Mouse (Mus musculus): ENCODE measurements around the gene Cpvl. TPM values are rescaled to one million over a fixed set of nuclear protein-coding genes. Genes with fewer than 3 reads are reported as not detected.

Cpvl gene
- polyA plus RNA-seq, 1 experiment from 2014 or later: 0.18 TPM

DNA sequence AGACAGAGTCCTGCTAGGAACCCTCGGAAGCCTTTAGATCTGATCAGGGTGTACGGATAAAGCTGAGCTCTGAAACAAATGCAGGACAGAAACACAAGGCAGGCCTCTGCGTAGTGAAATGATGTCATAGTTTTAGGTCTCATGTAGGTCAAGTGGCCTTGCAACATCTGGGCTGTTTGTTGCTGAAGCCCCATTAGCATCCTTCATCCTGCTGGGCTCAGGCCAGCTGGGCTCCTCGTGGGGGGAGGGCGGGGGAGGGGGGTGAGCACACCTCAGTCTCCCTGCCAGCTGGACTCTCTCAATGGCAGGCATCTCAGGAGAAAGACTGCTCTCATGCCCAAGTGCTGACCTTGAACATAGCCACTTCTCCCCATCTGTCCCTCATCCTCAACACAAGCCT lies 12.6 kb downstream of the Cpvl start:
- ATAC-seq (ENCODE audit: low FRiP score, low TSS enrichment): no peak
- no peaks in the 10 kb centered on the region for H3K9me3 ChIP-seq (ENCODE audit: control insufficient read depth, low read length)
- H3K27me3 ChIP-seq (ENCODE audit: control insufficient read depth, insufficient read depth, low read length): no peaks in the 10 kb centered on the region
- H3K4me3 ChIP-seq (replicated peaks; ENCODE audit: low read depth, low read length): no peak overlapping the region
- DNase-seq: no peak
- H3K4me1 ChIP-seq (ENCODE audit: control insufficient read depth, insufficient read depth, low read length): peaks cover 8% of the 10 kb centered on the region; the same call in 1 of the 2 replicates
- no peaks in the 10 kb centered on the region for H3K36me3 ChIP-seq (ENCODE audit: control insufficient read depth, insufficient read depth, low read length)
- no peak overlapping the region for H3K4me2 ChIP-seq (ENCODE audit: low read length)
- WGBS: 49% methylated on average over 5 of the region's 5 CpGs
- H3K27ac ChIP-seq (replicated peaks; ENCODE audit: low read depth, low read length): peak overlapping the region; percentile 21; the same call in 1 of the 2 replicates
- no peak overlapping the region for H3K9ac ChIP-seq (replicated peaks; ENCODE audit: low read length)

DNA sequence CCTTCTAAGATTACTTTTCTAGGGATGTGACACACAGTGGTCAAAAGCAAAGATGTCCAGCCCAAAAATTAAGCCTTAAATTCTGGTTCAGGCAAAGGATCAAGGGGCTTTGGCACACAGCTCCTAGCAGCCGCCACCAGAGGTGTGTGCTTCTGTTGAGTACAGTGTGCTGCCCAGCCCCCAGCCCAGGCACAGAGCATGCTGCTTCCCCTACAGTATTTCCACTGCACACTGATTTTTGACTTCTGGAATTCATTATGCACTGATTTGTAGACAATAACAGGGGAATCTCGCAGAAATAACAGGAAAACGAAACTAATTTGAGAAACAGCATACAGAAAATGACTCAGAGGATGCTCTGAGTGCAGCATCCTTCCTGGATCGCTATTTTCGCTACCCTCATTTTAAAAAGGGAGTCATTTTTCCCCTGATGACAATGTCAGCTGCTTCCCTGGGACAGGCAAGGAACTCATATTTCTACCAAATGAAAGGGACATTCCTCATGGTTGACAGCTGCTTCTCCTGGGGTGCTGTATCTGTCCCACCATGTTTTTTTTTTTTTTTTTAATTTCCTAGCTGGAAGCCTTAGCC lies 14.5 kb downstream of the Cpvl start:
- ATAC-seq (ENCODE audit: low FRiP score, low TSS enrichment): no peak
- H3K4me1 ChIP-seq (ENCODE audit: control insufficient read depth, insufficient read depth, low read length): peaks cover 8% of the 10 kb centered on the region; the same call in 1 of the 2 replicates
- no peaks in the 10 kb centered on the region for H3K9me3 ChIP-seq (ENCODE audit: control insufficient read depth, low read length)
- H3K27me3 ChIP-seq (ENCODE audit: control insufficient read depth, insufficient read depth, low read length): no peaks in the 10 kb centered on the region
- DNase-seq: no peak
- no peak overlapping the region for H3K4me3 ChIP-seq (replicated peaks; ENCODE audit: low read depth, low read length)
- no peak overlapping the region for H3K4me2 ChIP-seq (ENCODE audit: low read length)
- WGBS: 82% methylated on average over 5 of the region's 5 CpGs
- H3K36me3 ChIP-seq (ENCODE audit: control insufficient read depth, insufficient read depth, low read length): no peaks in the 10 kb centered on the region
- no peak overlapping the region for H3K27ac ChIP-seq (replicated peaks; ENCODE audit: low read depth, low read length)
- H3K9ac ChIP-seq (replicated peaks; ENCODE audit: low read length): no peak overlapping the region

DNA sequence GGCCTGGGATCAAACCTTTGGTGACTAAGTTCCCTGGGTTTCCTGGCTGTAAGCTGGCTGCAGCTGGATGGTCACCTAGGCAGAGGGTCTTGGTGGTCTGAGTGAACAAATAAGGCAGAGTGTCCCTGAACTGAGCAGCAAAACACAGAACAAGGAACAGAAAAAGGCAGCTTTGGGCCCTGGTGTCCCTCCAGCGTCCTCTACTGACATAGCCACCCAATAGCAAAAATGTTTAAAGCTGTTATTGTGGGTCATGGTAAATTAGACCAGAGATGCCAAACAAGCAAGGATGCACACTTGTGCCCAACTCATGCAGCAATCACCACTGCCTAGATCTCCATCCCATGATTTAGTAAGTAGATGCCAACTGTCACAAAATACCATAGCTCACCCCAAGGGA lies 16.5 kb downstream of the Cpvl start:
- no peak for DNase-seq
- 84% methylated on average over 1 of the region's 1 CpGs for WGBS
- Histone ChIP-seq H3K36me3 (ENCODE audit: control insufficient read depth, insufficient read depth, low read length) (no peaks in the 10 kb centered on the region), H3K27ac (replicated peaks; ENCODE audit: low read depth, low read length) (no peak overlapping the region), H3K9me3 (ENCODE audit: control insufficient read depth, low read length) (no peaks in the 10 kb centered on the region), H3K4me1 (ENCODE audit: control insufficient read depth, insufficient read depth, low read length) (peaks cover 8% of the 10 kb centered on the region; the same call in 1 of the 2 replicates), H3K27me3 (ENCODE audit: control insufficient read depth, insufficient read depth, low read length) (no peaks in the 10 kb centered on the region), H3K4me3 (replicated peaks; ENCODE audit: low read depth, low read length) (no peak overlapping the region), H3K9ac (replicated peaks; ENCODE audit: low read length) (no peak overlapping the region), H3K4me2 (ENCODE audit: low read length) (no peak overlapping the region)
- no peak for ATAC-seq (ENCODE audit: low FRiP score, low TSS enrichment)

DNA sequence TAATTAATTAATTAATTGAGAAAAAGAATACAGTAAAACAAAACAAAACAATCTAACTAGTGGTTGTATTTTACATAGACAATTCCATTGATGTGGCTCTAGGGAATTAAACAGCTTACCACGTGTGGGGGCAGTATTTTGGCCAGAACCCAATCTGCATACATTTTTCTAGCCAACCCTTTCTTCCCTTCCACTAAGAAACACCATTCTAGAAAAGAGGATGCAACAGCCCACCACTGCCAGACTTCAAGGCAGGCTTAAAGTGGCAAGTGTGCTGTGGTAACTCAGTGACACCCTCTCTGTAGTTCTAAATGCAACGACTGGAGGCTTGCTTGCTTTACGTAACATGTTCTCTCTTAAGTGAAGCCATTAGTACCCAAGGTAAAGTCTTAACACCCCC lies 18.6 kb downstream of the Cpvl start:
- H3K27me3 ChIP-seq (ENCODE audit: control insufficient read depth, insufficient read depth, low read length): no peaks in the 10 kb centered on the region
- no peak overlapping the region for H3K4me3 ChIP-seq (replicated peaks; ENCODE audit: low read depth, low read length)
- no peak overlapping the region for H3K9ac ChIP-seq (replicated peaks; ENCODE audit: low read length)
- ATAC-seq (ENCODE audit: low FRiP score, low TSS enrichment): no peak
- no peaks in the 10 kb centered on the region for H3K9me3 ChIP-seq (ENCODE audit: control insufficient read depth, low read length)
- no peak overlapping the region for H3K4me2 ChIP-seq (ENCODE audit: low read length)
- no peak overlapping the region for H3K27ac ChIP-seq (replicated peaks; ENCODE audit: low read depth, low read length)
- whole genome bisulfite sequencing: 71% methylated on average over 3 of the region's 3 CpGs
- no peak for DNase-seq
- 0 out of 2 replicates have a peak, but pooled peaks cover 3% of the 10 kb centered on the region for H3K4me1 ChIP-seq (ENCODE audit: control insufficient read depth, insufficient read depth, low read length)
- no peaks in the 10 kb centered on the region for H3K36me3 ChIP-seq (ENCODE audit: control insufficient read depth, insufficient read depth, low read length)

DNA sequence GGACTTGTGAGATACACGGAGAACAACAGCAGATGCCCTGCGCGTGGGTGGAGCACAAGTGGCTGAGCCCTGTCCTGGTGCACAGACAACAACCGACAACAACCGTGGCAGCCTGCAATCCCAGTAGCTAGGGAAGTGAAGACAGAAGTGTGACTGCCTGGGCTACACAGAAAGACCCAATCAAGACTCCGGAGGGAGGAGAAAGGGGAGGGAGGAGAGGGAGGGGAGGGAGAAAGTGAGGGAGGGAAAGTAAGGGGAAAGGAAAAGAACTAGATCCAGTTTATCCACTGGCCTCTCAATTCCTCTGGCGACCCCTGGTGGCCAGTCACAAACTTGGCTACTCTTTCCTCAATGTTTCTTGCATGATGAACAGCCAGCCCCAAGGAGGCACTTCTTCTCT lies 20.1 kb downstream of the Cpvl start:
- Histone ChIP-seq H3K4me3 (replicated peaks; ENCODE audit: low read depth, low read length) (no peak overlapping the region), H3K36me3 (ENCODE audit: control insufficient read depth, insufficient read depth, low read length) (no peaks in the 10 kb centered on the region), H3K27me3 (ENCODE audit: control insufficient read depth, insufficient read depth, low read length) (no peaks in the 10 kb centered on the region), H3K9ac (replicated peaks; ENCODE audit: low read length) (no peak overlapping the region), H3K9me3 (ENCODE audit: control insufficient read depth, low read length) (no peaks in the 10 kb centered on the region), H3K27ac (replicated peaks; ENCODE audit: low read depth, low read length) (no peak overlapping the region), H3K4me2 (ENCODE audit: low read length) (no peak overlapping the region), H3K4me1 (ENCODE audit: control insufficient read depth, insufficient read depth, low read length) (no peaks in the 10 kb centered on the region)
- peak; percentile 50; the same call in 1 of the 2 replicates for ATAC-seq (ENCODE audit: low FRiP score, low TSS enrichment)
- 15% methylated on average over 7 of the region's 7 CpGs for WGBS
- DNase-seq: peak; percentile 88

DNA sequence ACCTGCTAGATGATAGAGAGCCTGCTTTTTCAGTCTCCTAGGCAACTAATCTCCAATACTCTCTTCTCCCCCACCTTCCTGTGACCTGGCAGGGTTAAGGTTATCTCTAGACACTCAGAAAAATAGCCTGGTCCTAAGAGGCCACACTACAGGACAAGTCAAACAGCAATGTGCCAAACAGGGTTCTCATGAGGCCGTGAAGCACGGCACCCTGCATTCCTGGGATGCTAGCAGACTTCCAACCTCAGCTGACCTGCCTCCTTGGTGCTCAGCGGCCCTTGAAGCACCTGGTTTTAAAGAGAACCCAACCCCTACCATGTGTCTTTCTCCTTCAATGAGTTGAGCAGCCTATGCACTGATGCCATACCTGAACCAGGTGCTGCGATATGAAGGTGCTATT lies 22.0 kb downstream of the Cpvl start:
- Histone ChIP-seq H3K9me3 (ENCODE audit: control insufficient read depth, low read length) (no peaks in the 10 kb centered on the region), H3K36me3 (ENCODE audit: control insufficient read depth, insufficient read depth, low read length) (no peaks in the 10 kb centered on the region), H3K4me1 (ENCODE audit: control insufficient read depth, insufficient read depth, low read length) (no peaks in the 10 kb centered on the region), H3K27ac (replicated peaks; ENCODE audit: low read depth, low read length) (no peak overlapping the region), H3K9ac (replicated peaks; ENCODE audit: low read length) (no peak overlapping the region), H3K4me2 (ENCODE audit: low read length) (no peak overlapping the region), H3K4me3 (replicated peaks; ENCODE audit: low read depth, low read length) (no peak overlapping the region), H3K27me3 (ENCODE audit: control insufficient read depth, insufficient read depth, low read length) (no peaks in the 10 kb centered on the region)
- no peak for ATAC-seq (ENCODE audit: low FRiP score, low TSS enrichment)
- 57% methylated on average over 4 of the region's 4 CpGs for WGBS
- no peak for DNase-seq

DNA sequence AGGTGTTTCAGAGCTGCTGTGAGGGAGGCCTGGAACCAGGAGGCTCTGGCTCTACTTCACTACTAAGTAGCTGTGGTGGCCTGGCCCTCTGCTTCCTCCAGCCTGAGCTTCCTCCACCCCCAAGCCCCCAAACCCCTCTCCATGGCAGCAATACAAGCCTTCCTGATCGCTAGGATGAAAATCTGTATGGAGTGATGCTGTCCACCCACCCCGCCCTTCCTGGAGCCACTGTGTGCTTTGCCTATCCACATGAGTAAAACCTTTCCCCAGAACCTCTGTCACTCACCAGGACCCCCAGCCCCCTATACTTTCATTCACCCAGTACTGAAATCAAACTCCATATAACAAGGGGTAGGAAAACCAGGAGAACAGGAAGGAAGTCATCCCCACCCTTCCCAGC lies 22.6 kb downstream of the Cpvl start:
- DNase-seq (no peak), ATAC-seq (ENCODE audit: low FRiP score, low TSS enrichment) (no peak)
- no peak overlapping the region for H3K27ac ChIP-seq (replicated peaks; ENCODE audit: low read depth, low read length)
- no peaks in the 10 kb centered on the region for H3K4me1 ChIP-seq (ENCODE audit: control insufficient read depth, insufficient read depth, low read length)
- H3K4me3 ChIP-seq (replicated peaks; ENCODE audit: low read depth, low read length): no peak overlapping the region
- H3K27me3 ChIP-seq (ENCODE audit: control insufficient read depth, insufficient read depth, low read length): no peaks in the 10 kb centered on the region
- H3K36me3 ChIP-seq (ENCODE audit: control insufficient read depth, insufficient read depth, low read length): no peaks in the 10 kb centered on the region
- WGBS: 70% methylated on average over 2 of the region's 2 CpGs
- no peak overlapping the region for H3K9ac ChIP-seq (replicated peaks; ENCODE audit: low read length)
- H3K9me3 ChIP-seq (ENCODE audit: control insufficient read depth, low read length): no peaks in the 10 kb centered on the region
- no peak overlapping the region for H3K4me2 ChIP-seq (ENCODE audit: low read length)

DNA sequence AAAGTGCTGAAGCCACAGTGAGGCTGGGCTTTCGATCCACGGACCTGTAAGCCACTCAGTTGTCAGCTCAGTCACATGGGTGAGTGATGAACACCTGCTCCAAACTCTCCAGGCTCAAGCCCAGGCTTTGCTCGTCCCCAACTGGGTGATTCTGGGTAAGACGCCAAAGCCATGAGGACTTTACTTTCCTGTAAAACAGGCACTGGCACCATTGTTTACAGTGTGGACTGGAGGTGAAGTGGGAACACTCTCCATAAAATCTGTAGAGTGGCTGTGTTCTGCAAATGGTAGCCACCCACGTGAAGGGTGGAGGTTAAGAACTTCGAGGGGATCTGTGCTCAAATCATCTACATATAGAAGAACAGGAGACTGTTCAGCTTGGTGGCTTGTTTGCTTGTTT lies 23.2 kb downstream of the Cpvl start:
- Histone ChIP-seq H3K4me2 (ENCODE audit: low read length) (no peak overlapping the region), H3K9ac (replicated peaks; ENCODE audit: low read length) (no peak overlapping the region), H3K27me3 (ENCODE audit: control insufficient read depth, insufficient read depth, low read length) (no peaks in the 10 kb centered on the region), H3K4me1 (ENCODE audit: control insufficient read depth, insufficient read depth, low read length) (no peaks in the 10 kb centered on the region), H3K27ac (replicated peaks; ENCODE audit: low read depth, low read length) (no peak overlapping the region), H3K9me3 (ENCODE audit: control insufficient read depth, low read length) (no peaks in the 10 kb centered on the region), H3K4me3 (replicated peaks; ENCODE audit: low read depth, low read length) (no peak overlapping the region), H3K36me3 (ENCODE audit: control insufficient read depth, insufficient read depth, low read length) (no peaks in the 10 kb centered on the region)
- WGBS: 81% methylated on average over 6 of the region's 6 CpGs
- DNase-seq (no peak), ATAC-seq (ENCODE audit: low FRiP score, low TSS enrichment) (no peak)

DNA sequence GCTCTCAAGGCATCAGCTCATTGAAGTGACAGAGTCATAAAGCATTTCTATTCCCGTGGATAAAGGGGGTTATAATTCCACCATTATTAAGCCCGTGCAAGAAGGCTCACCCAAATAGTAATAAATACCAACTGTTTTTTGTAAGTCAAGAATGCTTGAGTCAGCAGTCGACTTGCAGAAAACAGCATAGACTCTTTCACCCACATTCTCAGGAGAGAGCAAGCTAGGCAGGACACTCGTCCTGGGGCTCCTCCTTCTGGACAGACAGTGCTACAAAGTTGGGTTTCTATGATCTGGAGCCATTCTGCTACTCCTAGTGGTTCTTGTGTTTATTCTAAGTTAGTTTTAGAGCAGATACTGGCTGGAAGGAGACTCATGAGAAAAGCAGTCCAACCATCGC lies 24.4 kb downstream of the Cpvl start:
- H3K4me2 ChIP-seq (ENCODE audit: low read length): no peak overlapping the region
- no peak overlapping the region for H3K4me3 ChIP-seq (replicated peaks; ENCODE audit: low read depth, low read length)
- no peak overlapping the region for H3K27ac ChIP-seq (replicated peaks; ENCODE audit: low read depth, low read length)
- 57% methylated on average over 5 of the region's 5 CpGs for WGBS
- no peak overlapping the region for H3K9ac ChIP-seq (replicated peaks; ENCODE audit: low read length)
- H3K36me3 ChIP-seq (ENCODE audit: control insufficient read depth, insufficient read depth, low read length): no peaks in the 10 kb centered on the region
- H3K4me1 ChIP-seq (ENCODE audit: control insufficient read depth, insufficient read depth, low read length): no peaks in the 10 kb centered on the region
- DNase-seq (peak; percentile 56), ATAC-seq (ENCODE audit: low FRiP score, low TSS enrichment) (no peak)
- no peaks in the 10 kb centered on the region for H3K27me3 ChIP-seq (ENCODE audit: control insufficient read depth, insufficient read depth, low read length)
- H3K9me3 ChIP-seq (ENCODE audit: control insufficient read depth, low read length): no peaks in the 10 kb centered on the region

All from midbrain, embryonic 14.5 days (tissue).